Mouse (Mus musculus) liver, embryonic 13.5 days (tissue): ENCODE results near the gene Arhgap45. TPM values are rescaled to one million over a fixed set of nuclear protein-coding genes. Genes with fewer than 3 reads are reported as not detected.

ENCODE experiments used
- ATAC-seq: fragments of 200-750 bp; cut with Nextera tagmentation; 2 replicates; pipeline ENCODE4 v1.8.0; 2017; ENCODE audit warnings: low read depth, mild to moderate bottlenecking, moderate number of reproducible peaks, moderate library complexity
- DNase-seq: peaks from one replicate; pipeline ENCODE4 v3.0.0; 2022
- H3K27ac ChIP-seq: fragments of 300-500 bp; sonication (generic); 2 replicates; pipeline ENCODE4 v1.5.1; 2015; ENCODE audit warnings: moderate library complexity, mild to moderate bottlenecking, inconsistent platforms
- H3K27me3 ChIP-seq: fragments of 300-500 bp; sonication (generic); 2 replicates; pipeline ENCODE4 v1.6.1; 2015; ENCODE audit warnings: mild to moderate bottlenecking, inconsistent platforms
- H3K36me3 ChIP-seq: fragments of 300-500 bp; sonication (generic); 2 replicates; pipeline ENCODE4 v1.6.1; 2015; ENCODE audit warnings: mild to moderate bottlenecking, inconsistent platforms
- H3K4me1 ChIP-seq: fragments of 300-500 bp; sonication (generic); replicated peaks from 2 replicates; pipeline ENCODE4 v1.6.1; 2015; ENCODE audit warnings: inconsistent platforms
- H3K4me2 ChIP-seq: fragments of 300-500 bp; sonication (generic); 2 replicates; pipeline ENCODE4 v1.6.1; 2015; ENCODE audit warnings: inconsistent platforms, mild to moderate bottlenecking, moderate library complexity
- H3K4me3 ChIP-seq: fragments of 300-500 bp; sonication (generic); replicated peaks from 2 replicates; pipeline ENCODE4 v1.5.1; 2015; ENCODE audit warnings: mild to moderate bottlenecking, inconsistent platforms
- H3K9ac ChIP-seq: fragments of 300-500 bp; sonication (generic); 2 replicates; pipeline ENCODE4 v1.6.1; 2015; ENCODE audit warnings: mild to moderate bottlenecking, inconsistent platforms
- H3K9me3 ChIP-seq: fragments of 300-500 bp; sonication (generic); replicated peaks from 2 replicates; pipeline ENCODE4 v1.6.1; 2016; ENCODE audit warnings: inconsistent platforms
- WGBS: fragments of 180-500 bp; shearing (Covaris S2); methylation state at CpG from one replicate; pipeline ENCODE4 v1.1.7; 2015; ENCODE audit not compliant: insufficient replicate concordance; 5-methylcytosine and 5-hydroxymethylcytosine counted together
- polyA plus RNA-seq: library from polyadenylated mRNA; unstranded; fragments of >200 nt; fragmentation: Nextera tagmentation; extraction: Ambion mirVana; gene quantifications from 2 replicates; pipeline ENCODE4 v1.2.1, GENCODE M21; 2015

The Arhgap45 gene
- polyA plus RNA-seq, 1 experiment from 2014 or later = 14.3 TPM

DNA sequence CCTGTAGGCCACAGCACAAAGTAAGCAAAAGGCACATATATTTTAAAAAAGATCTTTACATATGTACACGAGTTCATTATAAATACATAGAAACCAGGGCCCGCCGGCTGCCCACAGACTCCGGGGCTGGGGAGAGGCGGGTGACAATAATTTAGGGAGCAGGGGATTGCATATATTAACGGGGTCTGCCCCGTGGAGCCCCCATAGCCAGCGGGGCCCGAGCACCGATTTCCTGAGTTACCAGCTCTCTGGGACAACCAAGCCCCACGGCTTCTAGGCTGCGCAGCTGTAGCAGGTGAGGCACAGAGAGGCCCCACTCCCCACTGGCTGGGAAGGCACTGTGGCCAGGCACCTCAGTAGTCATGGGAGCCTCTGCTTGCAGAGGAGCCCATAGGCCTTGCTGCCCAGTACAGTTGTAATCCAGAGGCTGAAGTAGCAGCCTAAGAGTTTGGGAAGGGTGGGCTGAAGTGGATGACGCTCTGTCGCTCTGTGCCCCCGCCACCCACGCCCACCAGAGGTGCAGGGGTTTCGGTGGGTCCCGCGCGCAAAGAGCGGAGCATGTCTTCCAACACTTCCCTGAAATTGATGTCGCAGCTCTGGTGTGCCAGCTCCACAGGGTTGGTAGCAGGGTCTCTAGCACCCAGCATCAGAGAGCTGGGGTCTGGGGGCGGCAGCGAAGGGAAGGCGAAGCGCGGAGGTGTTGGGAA, 40.7 kb downstream of the Arhgap45 start:
- Histone ChIP-seq H3K27ac (no peak overlapping the region), H3K9ac (no peak overlapping the region), H3K9me3 (no peaks in the 10 kb centered on the region), H3K27me3 (no peaks in the 10 kb centered on the region), H3K4me1 (peaks cover 47% of the 10 kb centered on the region), H3K4me2 (no peak overlapping the region), H3K4me3 (no peak overlapping the region), H3K36me3 (peaks cover 70% of the 10 kb centered on the region)
- DNase-seq = no peak
- WGBS = 89% methylated on average over 27 of the region's 27 CpGs
- ATAC-seq = no peak

DNA sequence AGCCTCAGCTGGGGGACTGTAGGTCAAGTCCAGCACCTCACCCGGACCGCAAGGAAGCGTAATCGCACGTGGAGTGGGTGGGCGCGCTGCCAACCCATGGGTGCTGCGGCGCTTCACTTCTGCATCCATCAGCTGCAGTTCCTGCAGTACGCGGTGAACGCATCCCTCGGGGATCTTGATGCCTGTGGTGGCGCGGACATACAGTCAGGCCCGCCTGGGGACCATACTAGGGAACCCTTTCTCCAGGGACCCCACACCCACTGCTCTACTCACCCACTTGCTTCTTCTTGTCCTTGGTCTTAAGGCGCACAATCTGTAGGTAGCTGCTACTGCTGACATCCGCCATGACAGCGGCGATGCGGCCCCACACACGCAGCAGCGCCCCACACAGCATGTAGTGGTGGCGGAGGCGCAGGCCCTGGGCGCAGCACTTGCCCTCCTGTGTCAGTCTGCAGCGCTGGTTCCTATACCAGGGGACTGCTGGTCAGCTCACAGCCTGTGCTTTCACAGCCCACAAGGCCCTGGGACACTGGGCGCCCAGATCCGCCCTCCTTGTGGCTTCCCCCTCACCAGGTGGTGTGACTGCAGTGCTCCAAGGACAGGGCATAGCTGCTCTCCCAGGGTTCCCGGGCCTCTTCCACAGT, 41.4 kb downstream of the Arhgap45 start:
- H3K9me3 ChIP-seq = no peaks in the 10 kb centered on the region
- no peak for DNase-seq
- peaks cover 77% of the 10 kb centered on the region for H3K36me3 ChIP-seq
- H3K4me1 ChIP-seq = peaks cover 40% of the 10 kb centered on the region
- 88% methylated on average over 30 of the region's 30 CpGs for WGBS
- H3K4me2 ChIP-seq = no peak overlapping the region
- ATAC-seq = no peak
- no peak overlapping the region for H3K9ac ChIP-seq
- H3K27me3 ChIP-seq = no peaks in the 10 kb centered on the region
- H3K27ac ChIP-seq = peak overlapping the region; percentile 13; the same call in 1 of the 2 replicates
- no peak overlapping the region for H3K4me3 ChIP-seq

DNA sequence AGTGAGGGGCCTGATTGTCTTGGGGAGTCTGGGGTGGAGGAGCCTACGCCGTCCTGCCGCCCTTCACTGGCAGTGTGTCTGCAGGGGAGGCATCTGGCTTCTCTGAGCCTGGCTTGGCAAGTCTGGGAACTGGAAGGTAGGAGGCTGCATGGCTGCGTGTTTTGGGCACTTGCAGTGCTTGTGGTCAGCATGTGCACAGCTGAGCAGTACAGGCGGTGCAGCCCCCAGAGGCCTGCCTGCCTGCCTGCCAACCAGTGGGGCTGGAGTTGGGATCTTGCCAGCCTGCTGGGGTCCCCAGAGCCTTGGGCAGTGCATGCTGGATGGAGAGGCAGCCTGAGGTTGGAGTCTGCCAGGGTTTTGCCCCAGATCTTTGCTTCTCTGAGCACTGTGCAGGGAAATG, 46.7 kb downstream of the Arhgap45 start:
- DNase-seq = no peak

DNA sequence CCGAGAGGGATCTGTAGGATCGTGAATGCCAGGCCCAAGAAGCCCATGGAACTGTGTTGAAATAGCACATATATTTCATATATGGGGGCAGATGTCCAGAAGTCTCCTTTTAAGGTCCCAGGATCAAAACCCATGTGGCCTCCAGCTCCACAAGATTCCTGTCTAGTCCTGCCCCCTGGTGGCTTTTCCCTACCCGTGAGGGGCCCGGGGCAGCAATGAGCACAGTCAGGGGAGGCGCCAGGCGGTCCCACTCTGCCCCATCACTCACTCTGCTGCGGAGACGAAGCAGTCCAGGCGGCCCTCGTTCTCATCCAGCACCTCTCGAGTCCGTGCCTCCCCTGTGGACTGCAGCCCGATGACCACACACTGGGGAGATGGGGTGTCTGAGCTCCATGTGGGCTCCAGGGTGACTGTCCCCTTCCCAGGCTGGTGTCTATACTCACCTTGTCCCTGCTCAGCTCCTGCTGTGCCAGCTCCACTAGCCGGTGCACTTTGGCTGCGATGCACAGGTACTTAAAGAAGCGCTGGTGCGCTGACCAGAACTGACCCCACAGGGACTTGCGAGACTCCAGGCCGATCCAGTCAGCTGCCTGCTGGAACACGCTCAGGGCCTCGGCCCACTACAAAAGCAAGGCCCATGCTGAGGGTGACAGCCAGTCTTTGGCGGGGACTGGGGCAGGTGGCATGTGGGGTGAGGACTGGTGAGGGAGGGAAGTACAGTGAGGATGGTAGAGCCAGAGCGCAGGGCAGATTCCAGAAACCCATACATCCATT, 47.6 kb downstream of the Arhgap45 start:
- peaks cover 91% of the 10 kb centered on the region for H3K36me3 ChIP-seq
- H3K9ac ChIP-seq = no peak overlapping the region
- no peak for ATAC-seq
- H3K4me3 ChIP-seq = no peak overlapping the region
- WGBS = 86% methylated on average over 23 of the region's 23 CpGs
- peaks cover 3% of the 10 kb centered on the region; the same call in 1 of the 2 replicates for H3K4me1 ChIP-seq
- H3K9me3 ChIP-seq = no peaks in the 10 kb centered on the region
- no peaks in the 10 kb centered on the region for H3K27me3 ChIP-seq
- no peak for DNase-seq
- no peak overlapping the region; the same call in 1 of the 2 replicates for H3K27ac ChIP-seq
- H3K4me2 ChIP-seq = no peak overlapping the region

More for the DNA sequence above, 46.7 kb downstream of the Arhgap45 start:
- WGBS = 92% methylated on average over 5 of the region's 5 CpGs
- H3K27me3 ChIP-seq = no peaks in the 10 kb centered on the region
- H3K4me3 ChIP-seq = no peak overlapping the region
- no peak overlapping the region for H3K4me2 ChIP-seq
- peaks cover 3% of the 10 kb centered on the region for H3K4me1 ChIP-seq
- no peak for ATAC-seq
- H3K27ac ChIP-seq = no peak overlapping the region
- no peaks in the 10 kb centered on the region for H3K9me3 ChIP-seq
- 0 out of 2 replicates have a peak overlapping the region, but pooled peaks have one; percentile 26 for H3K9ac ChIP-seq
- peaks cover 95% of the 10 kb centered on the region for H3K36me3 ChIP-seq

DNA sequence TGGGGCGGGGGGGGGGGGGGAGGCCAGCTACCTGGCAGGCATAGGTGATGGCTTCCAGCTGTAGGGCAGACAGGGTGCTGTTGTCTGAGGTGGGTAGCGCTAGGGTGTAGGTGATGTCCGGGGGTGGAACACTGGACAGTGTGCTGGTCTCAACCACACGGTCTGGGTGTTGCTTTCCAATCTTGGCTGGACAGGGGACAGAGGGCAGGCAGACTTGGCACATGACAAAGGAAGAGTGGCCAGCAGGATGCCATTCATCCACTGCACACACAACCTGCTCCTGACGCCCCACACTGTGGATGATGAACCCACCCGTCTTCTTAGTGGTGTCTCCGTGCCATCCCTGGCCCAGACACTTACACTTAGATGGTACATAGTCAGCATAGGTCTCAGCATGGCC, 52.8 kb downstream of the Arhgap45 start:
- H3K27ac ChIP-seq = no peak overlapping the region
- H3K4me2 ChIP-seq = no peak overlapping the region
- no peaks in the 10 kb centered on the region for H3K27me3 ChIP-seq
- DNase-seq (no peak), ATAC-seq (no peak)
- peaks cover 50% of the 10 kb centered on the region for H3K4me1 ChIP-seq
- H3K9me3 ChIP-seq = no peaks in the 10 kb centered on the region
- H3K9ac ChIP-seq = no peak overlapping the region
- 87% methylated on average over 6 of the region's 7 CpGs for WGBS
- H3K36me3 ChIP-seq = peaks cover 60% of the 10 kb centered on the region
- no peak overlapping the region for H3K4me3 ChIP-seq

DNA sequence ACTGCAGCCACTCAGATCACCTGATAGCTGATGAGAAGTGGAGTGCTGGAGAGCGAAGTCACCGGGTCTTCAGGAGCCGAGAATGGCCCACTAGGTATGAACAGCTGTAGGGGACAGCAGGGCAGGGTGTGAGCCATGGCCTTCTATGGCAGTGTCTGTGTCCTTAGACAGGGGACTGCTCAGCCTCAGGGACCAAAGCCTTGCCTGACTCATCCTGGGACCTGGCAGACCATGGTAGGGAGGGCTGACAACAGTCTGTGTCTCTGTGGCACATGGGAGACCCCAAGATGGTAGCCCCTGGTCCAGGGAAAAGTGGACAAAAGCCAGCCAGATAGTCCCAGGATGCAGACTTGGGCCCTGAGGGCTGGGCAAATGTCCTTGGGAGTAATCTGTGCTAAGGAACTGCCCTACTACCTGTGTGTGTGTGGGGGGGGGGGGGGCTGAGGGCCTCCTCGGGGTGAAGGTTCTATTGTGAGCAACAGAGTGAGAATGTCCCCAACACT, 53.5 kb downstream of the Arhgap45 start:
- no peak overlapping the region; the same call in 1 of the 2 replicates for H3K9ac ChIP-seq
- peaks cover 58% of the 10 kb centered on the region for H3K4me1 ChIP-seq

DNA sequence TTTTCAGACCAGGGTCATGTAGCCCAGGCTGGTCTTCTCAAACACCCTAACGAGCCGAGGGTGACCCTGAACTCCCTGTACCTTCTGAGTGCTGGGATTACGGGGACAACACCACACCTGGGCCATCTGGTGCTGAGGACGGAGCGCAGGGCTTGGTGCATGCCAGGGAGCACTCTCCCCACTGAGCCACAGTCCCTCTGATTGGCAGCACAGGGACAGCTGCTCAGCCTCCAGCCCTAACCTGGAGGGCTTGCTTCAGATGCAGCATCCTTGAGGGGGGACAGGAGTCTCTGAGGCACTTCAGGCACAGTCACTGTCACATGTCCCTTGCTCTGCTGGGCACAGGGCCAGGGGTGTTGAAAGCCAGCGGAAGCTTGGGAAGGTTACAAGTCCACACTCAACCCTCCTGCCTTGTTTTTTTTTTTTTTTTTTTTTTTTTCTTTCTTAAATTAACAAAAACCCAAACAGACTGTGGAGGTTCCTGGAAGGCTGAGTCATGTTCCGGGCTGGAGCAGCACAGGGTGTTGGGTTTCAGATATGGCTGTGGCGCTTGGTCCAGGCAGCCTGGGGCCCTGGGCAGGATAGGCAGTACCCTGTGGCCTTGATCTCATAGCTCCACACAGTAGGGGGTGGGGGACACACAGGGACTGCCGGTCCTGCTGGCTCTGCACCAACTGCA, 54.5 kb downstream of the Arhgap45 start:
- DNase-seq (peak; percentile 81), ATAC-seq (peak; percentile 95)
- Histone ChIP-seq H3K4me3 (no peak overlapping the region; the same call in 1 of the 2 replicates), H3K9ac (peak overlapping the region; percentile 66), H3K27ac (peak overlapping the region; percentile 97), H3K4me1 (peaks cover 68% of the 10 kb centered on the region), H3K36me3 (peaks cover 47% of the 10 kb centered on the region), H3K27me3 (no peaks in the 10 kb centered on the region), H3K9me3 (no peaks in the 10 kb centered on the region), H3K4me2 (peak overlapping the region; percentile 54)
- 50% methylated on average over 9 of the region's 9 CpGs for WGBS

More for the DNA sequence above, 53.5 kb downstream of the Arhgap45 start:
- Histone ChIP-seq H3K27me3 (no peaks in the 10 kb centered on the region), H3K9me3 (no peaks in the 10 kb centered on the region), H3K36me3 (peaks cover 53% of the 10 kb centered on the region), H3K27ac (peak overlapping the region; percentile 97), H3K4me3 (no peak overlapping the region), H3K4me2 (no peak overlapping the region)
- DNase-seq (no peak), ATAC-seq (no peak)
- WGBS = 83% methylated on average over 4 of the region's 4 CpGs

DNA sequence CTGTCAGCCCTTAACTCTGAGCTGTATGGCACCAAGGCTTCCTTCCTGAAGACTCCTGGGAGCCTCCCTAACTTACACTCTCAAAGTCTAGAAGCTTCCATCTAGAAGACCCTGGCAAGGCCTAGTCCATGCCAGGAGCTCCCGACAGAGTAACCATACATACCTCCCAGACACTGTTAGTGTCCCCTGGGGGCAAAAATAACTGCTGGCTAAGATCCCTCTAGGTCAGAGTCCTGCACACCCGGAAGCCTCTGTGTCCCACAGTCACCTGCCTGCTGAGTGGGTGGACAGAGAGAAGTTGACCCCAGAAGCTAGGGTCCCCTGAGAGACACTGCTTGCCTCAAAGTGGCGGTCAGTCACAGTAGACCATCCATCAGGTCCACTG, 55.1 kb downstream of the Arhgap45 start:
- no peaks in the 10 kb centered on the region for H3K9me3 ChIP-seq
- H3K36me3 ChIP-seq = peaks cover 42% of the 10 kb centered on the region
- H3K4me2 ChIP-seq = peak overlapping the region; percentile 54
- no peak for DNase-seq
- 65% methylated on average over 3 of the region's 3 CpGs for WGBS
- ATAC-seq = peak; percentile 11
- H3K9ac ChIP-seq = peak overlapping the region; percentile 66
- peaks cover 73% of the 10 kb centered on the region for H3K4me1 ChIP-seq
- H3K27me3 ChIP-seq = no peaks in the 10 kb centered on the region
- H3K4me3 ChIP-seq = no peak overlapping the region
- peak overlapping the region; percentile 97 for H3K27ac ChIP-seq

DNA sequence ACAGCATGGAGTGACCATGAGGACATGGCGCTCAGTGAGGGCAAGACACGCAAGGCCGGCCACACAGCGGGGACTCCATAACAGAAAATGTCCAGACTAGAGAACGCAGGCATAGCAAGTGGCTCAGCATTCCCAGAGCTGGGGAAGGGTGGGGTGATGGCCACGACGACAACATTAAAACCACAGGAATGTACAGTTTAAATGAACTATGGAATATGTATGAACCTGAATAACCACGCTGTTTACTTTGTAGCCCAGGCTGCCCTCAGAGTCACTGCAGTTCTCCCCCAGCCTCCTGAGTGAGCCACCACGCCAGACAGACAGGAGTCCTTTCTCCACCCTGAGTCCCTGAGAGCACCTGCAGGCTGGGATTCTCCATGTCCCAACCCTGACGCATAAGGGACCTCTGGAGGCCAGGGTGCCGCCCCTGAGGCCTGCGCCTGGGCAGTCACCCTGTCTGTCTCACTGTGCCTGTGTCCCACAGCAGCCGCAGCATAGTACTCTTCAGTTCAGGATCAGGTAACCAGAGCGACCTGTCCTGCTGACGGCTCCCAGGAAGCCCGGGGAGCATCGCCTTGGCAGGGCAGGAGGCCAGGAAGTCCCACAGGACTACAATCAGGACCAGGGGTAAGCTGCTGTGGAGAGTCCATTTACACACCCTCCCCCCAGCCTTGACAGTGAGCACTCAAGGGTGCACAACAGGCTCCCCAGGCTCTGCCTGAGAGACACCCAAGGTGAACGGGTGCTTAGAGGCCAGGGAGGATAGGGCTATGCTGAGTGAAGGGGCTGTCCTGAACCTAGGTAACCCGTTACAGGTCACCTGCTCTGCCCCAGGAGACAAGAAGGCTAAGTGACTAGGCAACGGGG, 56.4 kb downstream of the Arhgap45 start:
- Histone ChIP-seq H3K27ac (peak overlapping the region; percentile 97), H3K9ac (peak overlapping the region; percentile 23), H3K4me1 (peaks cover 80% of the 10 kb centered on the region), H3K27me3 (no peaks in the 10 kb centered on the region), H3K4me2 (no peak overlapping the region), H3K36me3 (peaks cover 36% of the 10 kb centered on the region), H3K9me3 (no peaks in the 10 kb centered on the region), H3K4me3 (no peak overlapping the region)
- no peak for DNase-seq
- no peak for ATAC-seq
- WGBS = 85% methylated on average over 20 of the region's 20 CpGs
